Mouse (Mus musculus): ENCODE measurements around the gene Uckl1. TPM values are rescaled to one million over a fixed set of nuclear protein-coding genes. Genes with fewer than 3 reads are reported as not detected.

Uckl1 gene
- polyA plus RNA-seq, 1 experiment from 2014 or later: 32.7 TPM

- no peak for ATAC-seq
- H3K9ac ChIP-seq: peak overlapping the region; percentile 42
These were observed 5.7 kb downstream of the Uckl1 start for GRCm38 (mm10) chr2:181578790-181579618.

GRCm38 (mm10) chr2:181577981-181578581 lies 6.6 kb downstream of the Uckl1 start:
- Histone ChIP-seq H3K27me3 (replicated peaks) (no peaks in the 10 kb centered on the region), H3K9me3 (replicated peaks) (no peaks in the 10 kb centered on the region), H3K9ac (peak overlapping the region; percentile 42), H3K4me1 (peaks cover 75% of the 10 kb centered on the region), H3K36me3 (peaks cover 17% of the 10 kb centered on the region), H3K27ac (peak overlapping the region; percentile 76), H3K4me3 (no peak overlapping the region), H3K4me2 (peak overlapping the region; percentile 92)
- whole genome bisulfite sequencing (ENCODE audit: insufficient replicate concordance): 31% methylated on average over 7 of the region's 7 CpGs
- peak; percentile 42 for ATAC-seq

More at GRCm38 (mm10) chr2:181578790-181579618, 5.7 kb downstream of the Uckl1 start:
- Histone ChIP-seq H3K9me3 (replicated peaks) (no peaks in the 10 kb centered on the region), H3K4me1 (peaks cover 68% of the 10 kb centered on the region), H3K27ac (peak overlapping the region; percentile 76), H3K4me3 (no peak overlapping the region), H3K36me3 (peaks cover 13% of the 10 kb centered on the region), H3K4me2 (peak overlapping the region; percentile 92), H3K27me3 (replicated peaks) (no peaks in the 10 kb centered on the region)
- WGBS (ENCODE audit: insufficient replicate concordance): 58% methylated on average over 5 of the region's 5 CpGs

GRCm38 (mm10) chr2:181577126-181577525 lies 7.6 kb downstream of the Uckl1 start:
- 53% methylated on average over 2 of the region's 2 CpGs for WGBS (ENCODE audit: insufficient replicate concordance)
- H3K4me2 ChIP-seq: peak overlapping the region; percentile 92
- H3K9me3 ChIP-seq (replicated peaks): no peaks in the 10 kb centered on the region
- no peak for ATAC-seq
- H3K36me3 ChIP-seq: peaks cover 27% of the 10 kb centered on the region
- peak overlapping the region; percentile 63 for H3K27ac ChIP-seq
- no peaks in the 10 kb centered on the region for H3K27me3 ChIP-seq (replicated peaks)
- H3K4me3 ChIP-seq: no peak overlapping the region
- peaks cover 69% of the 10 kb centered on the region for H3K4me1 ChIP-seq
- H3K9ac ChIP-seq: no peak overlapping the region

- WGBS (ENCODE audit: insufficient replicate concordance): 61% methylated on average over 2 of the region's 2 CpGs
- Histone ChIP-seq H3K4me1 (peaks cover 70% of the 10 kb centered on the region), H3K9me3 (replicated peaks) (no peaks in the 10 kb centered on the region), H3K4me3 (no peak overlapping the region), H3K9ac (no peak overlapping the region), H3K27ac (peak overlapping the region; percentile 63), H3K27me3 (replicated peaks) (no peaks in the 10 kb centered on the region), H3K4me2 (peak overlapping the region; percentile 92), H3K36me3 (peaks cover 27% of the 10 kb centered on the region)
- no peak for ATAC-seq
These were observed 8.1 kb downstream of the Uckl1 start for GRCm38 (mm10) chr2:181576613-181577012.

- no peaks in the 10 kb centered on the region for H3K9me3 ChIP-seq (replicated peaks)
- H3K27ac ChIP-seq: no peak overlapping the region
- peaks cover 77% of the 10 kb centered on the region for H3K4me1 ChIP-seq
- ATAC-seq: no peak
- no peak overlapping the region for H3K4me3 ChIP-seq
- peaks cover 30% of the 10 kb centered on the region for H3K36me3 ChIP-seq
- H3K27me3 ChIP-seq (replicated peaks): no peaks in the 10 kb centered on the region
- no peak overlapping the region for H3K9ac ChIP-seq
- 92% methylated on average over 7 of the region's 7 CpGs for WGBS (ENCODE audit: insufficient replicate concordance)
- no peak overlapping the region for H3K4me2 ChIP-seq
These were observed 9.7 kb downstream of the Uckl1 start for GRCm38 (mm10) chr2:181574921-181575545.

- Histone ChIP-seq H3K36me3 (peaks cover 34% of the 10 kb centered on the region), H3K27me3 (replicated peaks) (no peaks in the 10 kb centered on the region), H3K4me3 (no peak overlapping the region), H3K4me2 (no peak overlapping the region), H3K27ac (no peak overlapping the region), H3K9ac (no peak overlapping the region), H3K9me3 (replicated peaks) (no peaks in the 10 kb centered on the region), H3K4me1 (peaks cover 76% of the 10 kb centered on the region)
- no peak for ATAC-seq
- 74% methylated on average over 9 of the region's 9 CpGs for WGBS (ENCODE audit: insufficient replicate concordance)
These were observed 10.7 kb downstream of the Uckl1 start for GRCm38 (mm10) chr2:181573961-181574360.

- 88% methylated on average over 15 of the region's 15 CpGs for WGBS (ENCODE audit: insufficient replicate concordance)
- Histone ChIP-seq H3K36me3 (peaks cover 34% of the 10 kb centered on the region), H3K4me3 (no peak overlapping the region), H3K4me1 (peaks cover 76% of the 10 kb centered on the region), H3K9me3 (replicated peaks) (no peaks in the 10 kb centered on the region), H3K27me3 (replicated peaks) (no peaks in the 10 kb centered on the region), H3K9ac (no peak overlapping the region; the same call in 1 of the 2 replicates), H3K27ac (no peak overlapping the region), H3K4me2 (no peak overlapping the region)
- ATAC-seq: no peak
These were observed 11.5 kb downstream of the Uckl1 start for GRCm38 (mm10) chr2:181572921-181573920.

- Histone ChIP-seq H3K4me1 (peaks cover 70% of the 10 kb centered on the region), H3K4me2 (no peak overlapping the region), H3K9ac (no peak overlapping the region), H3K27me3 (replicated peaks) (no peaks in the 10 kb centered on the region), H3K27ac (no peak overlapping the region), H3K36me3 (peaks cover 34% of the 10 kb centered on the region), H3K4me3 (no peak overlapping the region), H3K9me3 (replicated peaks) (no peaks in the 10 kb centered on the region)
- no peak for ATAC-seq
- WGBS (ENCODE audit: insufficient replicate concordance): 81% methylated on average over 11 of the region's 11 CpGs
These were observed 12.6 kb downstream of the Uckl1 start for GRCm38 (mm10) chr2:181571941-181572670.

GRCm38 (mm10) chr2:181570921-181571595 lies 13.6 kb downstream of the Uckl1 start:
- Histone ChIP-seq H3K4me1 (peaks cover 59% of the 10 kb centered on the region), H3K27me3 (replicated peaks) (no peaks in the 10 kb centered on the region), H3K4me2 (0 out of 2 replicates have a peak overlapping the region, but pooled peaks have one; percentile 7), H3K4me3 (no peak overlapping the region), H3K27ac (no peak overlapping the region), H3K9ac (peak overlapping the region; percentile 5; the same call in 1 of the 2 replicates), H3K36me3 (peaks cover 34% of the 10 kb centered on the region), H3K9me3 (replicated peaks) (no peaks in the 10 kb centered on the region)
- ATAC-seq: no peak
- WGBS (ENCODE audit: insufficient replicate concordance): 65% methylated on average over 6 of the region's 6 CpGs

- H3K4me3 ChIP-seq: no peak overlapping the region
- H3K9me3 ChIP-seq (replicated peaks): no peaks in the 10 kb centered on the region
- H3K27me3 ChIP-seq (replicated peaks): no peaks in the 10 kb centered on the region
- peaks cover 34% of the 10 kb centered on the region for H3K36me3 ChIP-seq
- ATAC-seq: no peak
- H3K4me2 ChIP-seq: no peak overlapping the region
- whole genome bisulfite sequencing (ENCODE audit: insufficient replicate concordance): 90% methylated on average over 8 of the region's 8 CpGs
- H3K27ac ChIP-seq: no peak overlapping the region
- no peak overlapping the region; the same call in 1 of the 2 replicates for H3K9ac ChIP-seq
- H3K4me1 ChIP-seq: peaks cover 54% of the 10 kb centered on the region
These were observed 14.3 kb downstream of the Uckl1 start for GRCm38 (mm10) chr2:181570375-181570774.
